Mouse (Mus musculus) neural tube, embryonic 10.5 days (tissue): ENCODE data around the gene Vmn2r102.

Experiments used
- DNase-seq: peaks from one replicate; pipeline ENCODE4 v3.0.0-alpha.2; 2017; ENCODE audit warnings: low spot score; ENCODE audit errors: extremely low spot score

Gene Vmn2r102

GRCm38 (mm10) chr17:19660028-19660427, at the start of gene Vmn2r102:
Gene Vmn2r102 (plus strand): TSS chr17:19660328.
- no peak for DNase-seq

GRCm38 (mm10) chr17:19629328-19629727, 30.8 kb upstream of the Vmn2r102 start:
- no peak for DNase-seq

DNA sequence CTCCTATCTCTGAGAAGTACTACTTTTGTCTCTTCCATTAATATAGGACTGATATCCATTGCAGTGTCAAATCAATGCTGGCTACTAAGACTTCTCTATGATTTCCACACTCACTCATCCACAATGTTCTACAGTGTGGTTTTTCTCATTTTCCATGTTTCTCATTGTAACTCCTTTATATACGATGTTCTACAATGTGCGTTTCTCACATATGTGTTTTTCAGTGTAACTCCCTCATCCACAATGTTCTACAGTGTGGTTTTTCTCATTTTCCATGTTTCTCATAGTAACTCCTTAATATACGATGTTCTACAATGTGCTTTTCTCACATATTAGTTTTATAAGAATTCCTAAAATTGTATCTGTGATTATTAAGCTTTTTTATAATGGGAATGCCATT, 1.7 kb upstream of the Vmn2r102 start:
- no peak for DNase-seq

GRCm38 (mm10) chr17:19692062-19692461, 31.9 kb downstream of the Vmn2r102 start:
- no peak for DNase-seq
